8 mouse cellular contexts compared by ENCODE assay signal in genomic region chr3:122985183-122985944, GRCm38 (mm10). TPM values are rescaled to one million over a fixed set of nuclear protein-coding genes. Genes with fewer than 3 reads are reported as not detected.
DNase-seq lines count a peak whose midpoint lies in the region; ATAC-seq and TF ChIP-seq lines count a peak whose summit lies in the region.

No protein-coding gene starts in this region.

- peak overlapping the region; percentile 54 for H3K4me2 ChIP-seq in forebrain, postnatal 0 days (ENCODE audit: low read depth)

- H3K9ac ChIP-seq in forebrain, postnatal 0 days, result peak overlapping the region; percentile 95

- DNase-seq in kidney, adult 9 months, result peak; percentile 30
- no peak for DNase-seq in kidney, adult 18-20 months
- DNase-seq in ZHBTc4 (ENCODE audit: low read depth, low spot score), result peak; percentile 37
- DNase-seq in forebrain, postnatal 0 days, result no peak
- peak; percentile 23 for DNase-seq in midbrain, embryonic 10.5 days (ENCODE audit: low spot score)
- DNase-seq in layer of hippocampus, adult 11-12 months (ENCODE audit: low spot score), result no peak
- DNase-seq in yolk sac, embryonic 10.5 days (ENCODE audit: low spot score), result no peak
- no peak for DNase-seq in gastrocnemius, adult 18-20 months (ENCODE audit: low spot score)

- WGBS in forebrain, postnatal 0 days, result 13% methylated on average over 13 of the region's 13 CpGs
- 28% methylated on average over 13 of the region's 13 CpGs for WGBS in midbrain, embryonic 10.5 days

- H3K4me1 ChIP-seq in forebrain, postnatal 0 days (ENCODE audit: insufficient read depth), result no peaks in the 10 kb centered on the region
- peaks cover 19% of the 10 kb centered on the region for H3K4me1 ChIP-seq in midbrain, embryonic 10.5 days

- H3K9me3 ChIP-seq in forebrain, postnatal 0 days (ENCODE audit: low read length), result no peaks in the 10 kb centered on the region
- no peaks in the 10 kb centered on the region for H3K9me3 ChIP-seq in midbrain, embryonic 10.5 days (replicated peaks)

- no peaks in the 10 kb centered on the region for H3K36me3 ChIP-seq in forebrain, postnatal 0 days (ENCODE audit: insufficient read depth)
- H3K36me3 ChIP-seq in midbrain, embryonic 10.5 days, result no peaks in the 10 kb centered on the region

- no peaks in the 10 kb centered on the region for H3K27me3 ChIP-seq in forebrain, postnatal 0 days (ENCODE audit: insufficient read depth, low read length)
- no peaks in the 10 kb centered on the region for H3K27me3 ChIP-seq in midbrain, embryonic 10.5 days (ENCODE audit: low read depth, poor library complexity, severe bottlenecking)

- no peak for ATAC-seq in forebrain, postnatal 0 days

- peak overlapping the region; percentile 96 for H3K4me3 ChIP-seq in forebrain, postnatal 0 days (ENCODE audit: low read depth, low read length)
- H3K4me3 ChIP-seq in midbrain, embryonic 10.5 days, result peak overlapping the region; percentile 73

- peak overlapping the region; percentile 95 for H3K27ac ChIP-seq in forebrain, postnatal 0 days (ENCODE audit: low read depth, low read length)
- H3K27ac ChIP-seq in midbrain, embryonic 10.5 days (replicated peaks), result peak overlapping the region; percentile 99

- TF ChIP-seq CTCF in forebrain, postnatal 0 days (IDR thresholded peaks at IDR 0.05; ENCODE audit: low read depth), result peak; percentile 26; the same call in 1 of the 2 replicates

RNA-seq across cellular contexts. Expression of gene Usp53, which starts 1.1 kb away (rescaled TPM):
- 15.5 and 19.2 TPM in 2 replicates for total RNA-seq in forebrain, postnatal 0 days (2014; rRNA removed)
- polyA plus RNA-seq in forebrain, postnatal 0 days (2015; fragmentation: Nextera tagmentation; extraction: Ambion mirVana), result 9.7 and 11.9 TPM in 2 replicates
- polyA plus RNA-seq in midbrain, embryonic 10.5 days (2016; fragmentation: Nextera tagmentation; extraction: Ambion mirVana), result 3.9 and 5.0 TPM in 2 replicates
- 10 to 100 TPM; 11.3 to 11.4 TPM for total RNA-seq in gastrocnemius, adult 18-20 months (2021)

RNA-seq across cellular contexts. Expression of gene Myoz2, which starts 49.5 kb away (rescaled TPM):
- total RNA-seq in forebrain, postnatal 0 days (2014; rRNA removed), result 0.14 and 0.15 TPM in 2 replicates
- polyA plus RNA-seq in forebrain, postnatal 0 days (2015; fragmentation: Nextera tagmentation; extraction: Ambion mirVana), result not detected in 2 replicates
- polyA plus RNA-seq in midbrain, embryonic 10.5 days (2016; fragmentation: Nextera tagmentation; extraction: Ambion mirVana), result not detected in 2 replicates
- total RNA-seq in gastrocnemius, adult 18-20 months (2021), result 100 to 1,000 TPM; 352 to 392 TPM

Comparison
In these comparisons a context has a peak if more than half of its experiments do, and no peak if none do; other contexts are left out.
1. DNase-seq: peak in kidney, adult 9 months (single experiment), ZHBTc4 (single experiment) and midbrain, embryonic 10.5 days (single experiment); none in kidney, adult 18-20 months (single experiment), forebrain, postnatal 0 days (single experiment), layer of hippocampus, adult 11-12 months (single experiment), yolk sac, embryonic 10.5 days (single experiment) and gastrocnemius, adult 18-20 months (single experiment).
2. RNA of gene Myoz2, which starts 49.5 kb away (total RNA-seq): 352 to 392 TPM in gastrocnemius, adult 18-20 months; 0.14 to 0.15 TPM in forebrain, postnatal 0 days; every median in the first group is over 100 times any median in the second.